ENCODE assay signal across 9 mouse cellular contexts in the genomic region with DNA sequence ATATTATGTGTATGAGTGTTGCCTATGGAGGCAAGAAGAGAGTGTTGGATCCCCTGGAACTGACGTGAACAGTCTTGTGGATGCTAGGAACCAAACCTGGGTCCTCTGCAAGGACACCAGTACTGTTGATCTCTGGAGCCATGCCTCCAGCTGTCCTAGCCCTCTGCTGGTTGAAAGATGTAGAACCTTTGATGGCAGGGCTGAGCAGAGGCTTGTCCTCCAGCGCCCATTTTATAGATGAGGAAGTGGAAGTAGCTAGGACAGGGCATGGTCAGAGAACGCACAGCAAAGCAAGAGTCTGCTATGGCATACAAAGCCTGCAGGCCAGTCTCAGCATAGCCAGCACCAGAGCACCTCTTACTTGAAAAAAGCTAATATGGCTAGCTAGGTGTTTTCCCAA. TPM values are rescaled to one million over a fixed set of nuclear protein-coding genes. Genes with fewer than 3 reads are reported as not detected.
DNase-seq lines count a peak whose midpoint lies in the region; ATAC-seq lines count a peak whose summit lies in the region.
"Had no signal": no experiment of that assay in that cellular context is flagged by ENCODE, and none has a peak within 500 bp of the region (broad histone marks: within the 10 kb centered on the region; RNA-seq: fewer than 3 reads in every experiment).

No protein-coding gene starts in this region.

- no peaks in the 10 kb centered on the region for H3K27me3 ChIP-seq in heart, embryonic 11.5 days (ENCODE audit: control insufficient read depth, insufficient read depth, low read length)
- no peaks in the 10 kb centered on the region for H3K27me3 ChIP-seq in heart, embryonic 12.5 days (replicated peaks)
- H3K27me3 ChIP-seq: lung, embryonic 15.5 days had no signal

- peaks cover 20% of the 10 kb centered on the region for H3K4me1 ChIP-seq in heart, embryonic 11.5 days (ENCODE audit: control insufficient read depth, insufficient read depth, low read length)
- H3K4me1 ChIP-seq in heart, embryonic 12.5 days (replicated peaks): peaks cover 62% of the 10 kb centered on the region

- peaks cover 2% of the 10 kb centered on the region; the same call in 1 of the 2 replicates for H3K36me3 ChIP-seq in heart, embryonic 11.5 days (ENCODE audit: control insufficient read depth, insufficient read depth, low read length)
- peaks cover 51% of the 10 kb centered on the region for H3K36me3 ChIP-seq in heart, embryonic 12.5 days

- DNase-seq in heart, adult 8-10 months (ENCODE audit: low spot score): peak; percentile 48
- DNase-seq in ES-CJ7 (ENCODE audit: low read depth, low spot score): peak; percentile 64
- no peak for DNase-seq in right cerebral cortex, postnatal 10 days (ENCODE audit: low spot score in 2 of 2)
- no peak for DNase-seq in urinary bladder, postnatal 36 days (ENCODE audit: low spot score in 2 of 2)
- DNase-seq in urinary bladder, adult 2 months (ENCODE audit: low spot score): no peak

- no peak overlapping the region for H3K9ac ChIP-seq in heart, embryonic 11.5 days (ENCODE audit: low read depth, low read length)
- H3K9ac ChIP-seq in heart, embryonic 12.5 days: no peak overlapping the region
- H3K9ac ChIP-seq: lung, embryonic 15.5 days had no signal

- H3K9me3 ChIP-seq in heart, embryonic 11.5 days (replicated peaks; ENCODE audit: control insufficient read depth, low read length): no peaks in the 10 kb centered on the region
- H3K9me3 ChIP-seq in heart, embryonic 12.5 days (replicated peaks): no peaks in the 10 kb centered on the region
- H3K9me3 ChIP-seq: lung, embryonic 15.5 days had no signal

- no peak overlapping the region for H3K4me2 ChIP-seq in heart, embryonic 11.5 days
- H3K4me2 ChIP-seq in heart, embryonic 12.5 days: no peak overlapping the region
- H3K4me2 ChIP-seq: lung, embryonic 15.5 days had no signal

- WGBS in heart, embryonic 11.5 days (ENCODE audit: insufficient replicate concordance): 86% methylated on average over 3 of the region's 3 CpGs
- WGBS in heart, embryonic 12.5 days: 75% methylated on average over 3 of the region's 3 CpGs

- no peak for ATAC-seq in heart, embryonic 11.5 days (replicated peaks; ENCODE audit: insufficient number of reproducible peaks, low FRiP score, low TSS enrichment)
- ATAC-seq in heart, embryonic 12.5 days (ENCODE audit: insufficient number of reproducible peaks, low FRiP score): no peak
- peak; percentile 70 for ATAC-seq in megakaryocyte progenitor cell, adult 5-6 weeks (replicated peaks; ENCODE audit: poor library complexity)

- no peak overlapping the region for H3K27ac ChIP-seq in heart, embryonic 11.5 days (ENCODE audit: low read depth, low read length)
- 0 out of 2 replicates have a peak overlapping the region, but pooled peaks have one; percentile 92 for H3K27ac ChIP-seq in heart, embryonic 12.5 days (ENCODE audit: poor library complexity, severe bottlenecking)
- H3K27ac ChIP-seq: lung, embryonic 15.5 days had no signal

- H3K4me3 ChIP-seq in heart, embryonic 11.5 days (ENCODE audit: low read depth, low read length): no peak overlapping the region
- H3K4me3 ChIP-seq in heart, embryonic 12.5 days: no peak overlapping the region
- H3K4me3 ChIP-seq: lung, embryonic 15.5 days had no signal

RNA-seq across cellular contexts. Expression of gene Pptc7, which starts 33.9 kb away (rescaled TPM):
- 100 to 1,000 TPM; 103 to 141 (median 121) TPM for total RNA-seq in heart, adult 8-10 months (2022)
- polyA plus RNA-seq in heart, embryonic 11.5 days (2014; fragmentation: Nextera tagmentation; extraction: Ambion mirVana): 10.2 and 12.3 TPM in 2 replicates
- 13.4 and 14.3 TPM in 2 replicates for polyA plus RNA-seq in heart, embryonic 12.5 days (2016; fragmentation: Nextera tagmentation; extraction: Ambion mirVana)
- 13.5 and 13.9 TPM in 2 replicates for total RNA-seq in megakaryocyte progenitor cell, adult 5-6 weeks (2015)
- total RNA-seq in megakaryocyte progenitor cell, adult 5-6 weeks (2017): 13.7 and 16.7 TPM in 2 replicates
- polyA plus RNA-seq in urinary bladder, adult 2 months (2012; rRNA removed): 22.6 and 25.2 TPM in 2 replicates

RNA-seq across cellular contexts. Expression of gene Rad9b, which starts 35.9 kb away (rescaled TPM):
- total RNA-seq in heart, adult 8-10 months (2022): 1 to 10 TPM in 3 of 4 experiments, under 1 TPM in 1; 0.89 to 1.9 (median 1.3) TPM
- 4.5 and 5.0 TPM in 2 replicates for polyA plus RNA-seq in heart, embryonic 11.5 days (2014; fragmentation: Nextera tagmentation; extraction: Ambion mirVana)
- 7.8 and 9.1 TPM in 2 replicates for polyA plus RNA-seq in heart, embryonic 12.5 days (2016; fragmentation: Nextera tagmentation; extraction: Ambion mirVana)
- total RNA-seq in megakaryocyte progenitor cell, adult 5-6 weeks (2015): 4.3 and 4.4 TPM in 2 replicates
- total RNA-seq in megakaryocyte progenitor cell, adult 5-6 weeks (2017): 4.8 and 7.5 TPM in 2 replicates
- polyA plus RNA-seq in urinary bladder, adult 2 months (2012; rRNA removed): 11.4 and 13.9 TPM in 2 replicates

RNA-seq across cellular contexts. Expression of gene Vps29, which starts 36.1 kb away (rescaled TPM):
- total RNA-seq in heart, adult 8-10 months (2022): 100 to 1,000 TPM in 2 of 4 experiments, 10 to 100 TPM in 2; 91.9 to 113 (median 101) TPM
- polyA plus RNA-seq in heart, embryonic 11.5 days (2014; fragmentation: Nextera tagmentation; extraction: Ambion mirVana): 241 and 245 TPM in 2 replicates
- polyA plus RNA-seq in heart, embryonic 12.5 days (2016; fragmentation: Nextera tagmentation; extraction: Ambion mirVana): 219 and 232 TPM in 2 replicates
- 129 and 137 TPM in 2 replicates for total RNA-seq in megakaryocyte progenitor cell, adult 5-6 weeks (2015)
- 93.9 and 96.9 TPM in 2 replicates for total RNA-seq in megakaryocyte progenitor cell, adult 5-6 weeks (2017)
- 114 and 152 TPM in 2 replicates for polyA plus RNA-seq in urinary bladder, adult 2 months (2012; rRNA removed)

RNA-seq across cellular contexts. Expression of gene Gpn3, which starts 53.6 kb away (rescaled TPM):
- total RNA-seq in heart, adult 8-10 months (2022): 10 to 100 TPM; 25.3 to 32.1 (median 30.4) TPM
- polyA plus RNA-seq in heart, embryonic 11.5 days (2014; fragmentation: Nextera tagmentation; extraction: Ambion mirVana): 63.1 and 67.2 TPM in 2 replicates
- polyA plus RNA-seq in heart, embryonic 12.5 days (2016; fragmentation: Nextera tagmentation; extraction: Ambion mirVana): 58.7 and 59.1 TPM in 2 replicates
- total RNA-seq in megakaryocyte progenitor cell, adult 5-6 weeks (2015): 50.4 and 61.9 TPM in 2 replicates
- total RNA-seq in megakaryocyte progenitor cell, adult 5-6 weeks (2017): 45.8 and 47.5 TPM in 2 replicates
- polyA plus RNA-seq in urinary bladder, adult 2 months (2012; rRNA removed): 32.2 and 40.1 TPM in 2 replicates

RNA-seq across cellular contexts. Expression of gene Tctn1, which starts 53.8 kb away (rescaled TPM):
- 1 to 10 TPM; 3.5 to 5.1 (median 3.8) TPM for total RNA-seq in heart, adult 8-10 months (2022)
- polyA plus RNA-seq in heart, embryonic 11.5 days (2014; fragmentation: Nextera tagmentation; extraction: Ambion mirVana): 1.7 and 2.2 TPM in 2 replicates
- 2.7 and 3.2 TPM in 2 replicates for polyA plus RNA-seq in heart, embryonic 12.5 days (2016; fragmentation: Nextera tagmentation; extraction: Ambion mirVana)
- 5.1 and 6.5 TPM in 2 replicates for total RNA-seq in megakaryocyte progenitor cell, adult 5-6 weeks (2015)
- total RNA-seq in megakaryocyte progenitor cell, adult 5-6 weeks (2017): 3.7 and 5.1 TPM in 2 replicates
- polyA plus RNA-seq in urinary bladder, adult 2 months (2012; rRNA removed): 15.6 and 17.7 TPM in 2 replicates

Comparison
In these comparisons a context has a peak if more than half of its experiments do, and no peak if none do; other contexts are left out.
1. DNase-seq: peak in heart, adult 8-10 months (single experiment) and ES-CJ7 (single experiment); none in right cerebral cortex, postnatal 10 days (0 of 2), urinary bladder, postnatal 36 days (0 of 2) and urinary bladder, adult 2 months (single experiment).